Mouse (Mus musculus): ENCODE results near the gene Mark1. TPM values are rescaled to one million over a fixed set of nuclear protein-coding genes. Genes with fewer than 3 reads are reported as not detected.

The Mark1 gene
- total RNA-seq (2015; ENCODE audit: low replicate concordance) (not detected in 2 replicates), total RNA-seq (2017; ENCODE audit: low replicate concordance) (not detected in 2 replicates)

DNA sequence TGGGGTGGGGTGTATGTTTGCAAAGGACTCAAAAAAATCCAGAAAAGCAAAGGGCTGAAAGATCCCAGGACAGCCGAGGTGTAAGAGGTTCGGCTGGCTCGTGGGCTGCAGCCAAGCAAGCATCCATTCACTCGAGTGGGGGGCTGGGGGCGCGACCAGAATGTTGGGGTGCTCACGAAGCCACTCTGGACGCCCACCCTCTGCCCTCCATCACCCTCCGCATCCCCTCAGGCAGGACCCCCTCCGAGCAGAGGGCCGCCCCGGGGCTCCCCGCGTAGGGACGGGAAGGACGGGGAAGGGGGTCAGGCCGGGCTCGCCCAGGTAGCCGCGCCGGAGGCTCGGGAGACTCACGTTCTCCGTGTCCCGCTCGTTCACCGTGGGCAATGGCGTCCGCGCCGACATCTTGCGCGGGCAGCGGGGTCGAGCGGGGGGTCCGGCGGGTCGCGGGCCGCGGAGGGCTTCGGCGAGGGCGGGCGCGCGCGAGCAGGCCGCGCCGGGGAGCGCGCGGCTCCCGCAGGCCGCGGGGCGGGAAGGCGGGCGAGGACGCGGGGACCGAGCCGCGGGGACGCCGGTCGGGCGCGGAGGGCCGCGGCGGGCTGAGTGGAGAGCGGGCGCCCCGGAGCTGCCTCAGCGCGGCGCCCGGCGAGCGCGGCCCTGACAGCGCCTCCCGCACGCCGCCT is at the start of gene Mark1:
Mark1 (minus strand) TSS at position 500 of the 680 bp plus-strand sequence.
- no peak for ATAC-seq (replicated peaks; ENCODE audit: low FRiP score, poor library complexity, severe bottlenecking)

DNA sequence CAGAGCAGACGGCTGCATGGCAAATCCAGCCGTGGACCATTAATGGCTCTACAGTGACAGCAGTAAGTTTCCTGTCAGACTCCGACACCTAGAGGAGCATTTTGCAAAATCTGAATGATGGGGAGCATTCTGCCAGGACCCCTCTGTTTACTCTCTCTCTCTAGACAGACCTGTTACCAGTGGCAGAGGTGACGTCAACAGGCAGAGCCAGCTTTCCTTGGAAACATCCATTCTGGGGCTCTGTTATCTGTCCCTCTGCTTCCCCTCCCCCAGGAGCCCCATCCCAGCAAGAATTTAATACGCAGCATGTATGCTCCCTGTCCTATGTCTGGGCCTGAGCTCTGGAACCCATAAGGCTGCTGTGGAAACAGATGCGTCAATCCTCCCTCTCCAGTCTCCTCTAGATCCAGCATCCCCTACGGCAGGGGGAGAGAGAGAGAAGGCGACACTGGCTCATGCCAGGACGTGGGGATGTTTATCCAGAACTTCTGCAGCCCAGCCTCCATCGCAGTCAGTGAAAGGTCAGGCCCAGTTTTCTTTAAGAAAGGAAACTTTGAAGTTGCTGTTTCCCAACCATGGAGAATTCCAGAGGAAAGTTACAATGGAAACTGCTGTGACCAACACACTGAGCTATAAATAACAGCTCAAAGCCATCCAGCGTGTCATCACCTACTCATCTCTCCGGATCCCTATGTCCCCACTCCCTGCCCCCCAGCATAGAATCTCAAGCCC is 48.3 kb upstream of the Mark1 start:
- no peak for ATAC-seq (replicated peaks; ENCODE audit: low FRiP score, poor library complexity, severe bottlenecking)

DNA sequence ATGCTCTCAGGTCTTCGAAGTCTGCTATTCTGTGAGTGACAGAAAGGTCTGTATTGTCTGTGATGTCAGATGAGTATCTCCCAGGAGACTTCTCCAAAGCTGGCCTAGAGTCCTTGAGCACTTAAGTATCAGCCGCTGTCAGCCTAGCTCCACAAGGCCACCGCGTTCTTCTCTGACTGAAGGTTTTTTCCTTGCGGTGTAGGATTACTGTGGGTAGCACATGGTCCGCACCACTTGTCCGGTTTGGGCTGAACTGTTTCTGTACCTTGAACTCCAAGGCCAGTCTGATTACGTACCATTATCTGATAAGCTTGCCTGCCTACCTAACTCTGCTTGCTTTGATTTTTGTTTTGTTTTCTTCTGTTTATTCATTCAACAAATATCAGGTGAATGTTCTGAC is 47.1 kb upstream of the Mark1 start:
- no peak for ATAC-seq (replicated peaks; ENCODE audit: low FRiP score, poor library complexity, severe bottlenecking)

DNA sequence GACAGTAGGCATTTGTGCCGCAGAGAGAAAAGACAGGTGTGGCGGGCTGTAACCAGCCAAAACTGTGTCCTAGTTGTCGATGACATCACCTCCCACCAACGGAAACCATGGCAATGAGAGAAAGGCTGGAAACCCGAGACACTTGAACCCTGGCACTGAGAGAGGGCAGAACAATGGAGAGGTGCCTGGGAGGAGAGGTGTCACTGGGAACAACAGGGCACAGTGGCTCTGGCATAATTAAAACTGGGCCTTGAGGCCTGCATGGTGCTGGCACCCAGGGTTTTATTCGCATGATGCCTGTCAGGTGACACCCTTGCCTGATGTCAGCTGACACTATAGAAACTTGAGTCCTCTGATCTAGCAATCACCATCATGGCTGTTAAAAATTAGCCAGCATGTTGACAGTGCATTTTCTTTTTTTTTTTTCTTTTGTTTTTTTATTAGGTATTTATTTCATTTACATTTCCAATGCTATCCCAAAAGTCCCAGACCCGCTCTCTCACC is 38.9 kb upstream of the Mark1 start:
- no peak for ATAC-seq (replicated peaks; ENCODE audit: low FRiP score, poor library complexity, severe bottlenecking)

DNA sequence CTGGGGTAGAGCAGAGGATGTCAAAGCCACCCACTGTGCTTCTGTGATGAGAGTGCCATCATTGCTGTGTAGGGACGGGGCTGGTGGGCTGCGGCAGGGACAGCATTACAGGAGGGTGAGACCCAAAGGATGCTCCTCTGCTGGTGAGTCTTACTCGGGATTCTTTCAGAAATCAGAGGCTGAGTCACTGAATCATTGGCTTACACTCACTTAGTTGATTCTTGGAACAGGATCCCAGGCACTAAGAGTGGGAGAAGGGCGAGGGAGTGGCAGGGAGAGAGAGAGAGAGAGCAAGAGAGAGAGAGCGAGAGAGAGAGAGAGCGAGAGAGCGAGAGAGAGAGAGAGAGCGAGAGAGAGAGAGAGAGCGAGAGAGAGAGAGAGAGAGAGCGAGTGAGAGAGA is 31.2 kb upstream of the Mark1 start:
- no peak for ATAC-seq (replicated peaks; ENCODE audit: low FRiP score, poor library complexity, severe bottlenecking)

DNA sequence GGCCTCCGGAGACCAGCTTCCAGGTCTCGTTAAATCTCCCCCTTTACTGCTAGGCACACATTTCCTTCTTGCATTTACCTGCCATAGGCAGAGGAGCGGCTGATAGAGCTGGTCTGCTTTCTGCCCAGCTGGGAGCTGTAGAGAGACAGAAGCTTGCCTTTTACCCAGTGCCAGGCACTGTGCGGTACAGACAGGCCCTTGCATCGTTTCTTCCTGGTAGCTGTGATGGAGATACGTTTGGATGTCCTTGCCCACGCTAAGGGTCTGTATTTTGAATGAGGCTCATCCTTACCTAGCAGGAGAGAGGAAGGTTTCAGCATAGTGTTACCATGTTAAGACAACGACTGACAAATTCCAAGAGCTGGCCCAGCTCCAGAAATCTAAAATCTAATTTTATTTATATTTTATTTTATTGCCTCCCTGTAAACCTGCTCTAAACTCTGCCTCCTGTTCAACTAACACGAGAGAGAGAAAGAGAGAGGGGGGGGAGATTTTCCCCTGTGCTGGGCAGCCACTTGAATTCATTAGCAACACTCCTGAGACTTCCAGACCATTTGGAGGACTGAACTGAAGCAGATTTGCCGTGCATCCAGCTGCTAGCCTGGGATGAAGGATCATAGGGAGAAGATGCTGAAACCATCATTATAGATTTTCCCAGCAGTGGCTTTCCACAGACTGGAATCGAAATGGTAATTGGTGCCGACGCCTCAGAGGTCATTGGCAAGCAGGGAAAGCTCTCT is 21.2 kb upstream of the Mark1 start:
- no peak for ATAC-seq (replicated peaks; ENCODE audit: low FRiP score, poor library complexity, severe bottlenecking)

DNA sequence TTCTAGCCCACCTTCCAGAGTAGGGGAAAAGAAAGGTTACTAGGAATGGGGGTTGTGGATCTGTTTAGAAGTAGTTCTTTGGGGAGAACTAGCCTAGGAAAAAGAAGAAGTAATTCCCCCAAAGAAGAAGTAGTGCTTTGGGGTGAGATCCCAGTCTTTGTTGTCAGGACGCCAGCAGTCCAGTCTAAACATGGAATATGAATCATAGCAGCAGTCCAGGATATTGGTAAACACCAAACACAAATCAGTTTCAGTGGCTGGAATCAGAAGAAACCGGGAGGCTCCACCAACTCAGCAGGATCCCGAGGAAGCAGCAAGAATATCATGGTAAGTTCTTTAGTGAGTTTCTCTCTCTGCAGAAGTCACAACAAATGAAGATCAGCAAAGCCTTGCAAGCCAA is 13.2 kb upstream of the Mark1 start:
- no peak for ATAC-seq (replicated peaks; ENCODE audit: low FRiP score, poor library complexity, severe bottlenecking)

DNA sequence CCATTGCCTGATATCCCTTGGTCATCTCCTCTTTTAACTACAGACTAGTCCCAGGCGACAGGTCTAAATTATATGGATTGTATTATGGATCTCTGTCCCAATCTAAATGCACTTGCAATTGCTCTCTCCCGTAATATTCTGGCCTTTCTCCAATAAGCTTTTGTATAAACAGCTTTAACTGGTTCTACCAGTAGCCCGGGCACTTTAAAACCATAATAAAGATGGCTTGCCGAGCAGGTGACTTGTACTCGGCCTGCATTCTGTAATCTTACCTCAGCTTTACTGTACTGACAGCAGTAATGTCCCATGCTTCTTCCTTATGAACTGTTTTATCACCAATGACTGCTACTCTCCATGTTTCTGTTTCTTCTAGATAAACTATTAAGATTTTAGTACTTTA is 7.7 kb upstream of the Mark1 start:
- ATAC-seq (replicated peaks; ENCODE audit: low FRiP score, poor library complexity, severe bottlenecking): no peak

DNA sequence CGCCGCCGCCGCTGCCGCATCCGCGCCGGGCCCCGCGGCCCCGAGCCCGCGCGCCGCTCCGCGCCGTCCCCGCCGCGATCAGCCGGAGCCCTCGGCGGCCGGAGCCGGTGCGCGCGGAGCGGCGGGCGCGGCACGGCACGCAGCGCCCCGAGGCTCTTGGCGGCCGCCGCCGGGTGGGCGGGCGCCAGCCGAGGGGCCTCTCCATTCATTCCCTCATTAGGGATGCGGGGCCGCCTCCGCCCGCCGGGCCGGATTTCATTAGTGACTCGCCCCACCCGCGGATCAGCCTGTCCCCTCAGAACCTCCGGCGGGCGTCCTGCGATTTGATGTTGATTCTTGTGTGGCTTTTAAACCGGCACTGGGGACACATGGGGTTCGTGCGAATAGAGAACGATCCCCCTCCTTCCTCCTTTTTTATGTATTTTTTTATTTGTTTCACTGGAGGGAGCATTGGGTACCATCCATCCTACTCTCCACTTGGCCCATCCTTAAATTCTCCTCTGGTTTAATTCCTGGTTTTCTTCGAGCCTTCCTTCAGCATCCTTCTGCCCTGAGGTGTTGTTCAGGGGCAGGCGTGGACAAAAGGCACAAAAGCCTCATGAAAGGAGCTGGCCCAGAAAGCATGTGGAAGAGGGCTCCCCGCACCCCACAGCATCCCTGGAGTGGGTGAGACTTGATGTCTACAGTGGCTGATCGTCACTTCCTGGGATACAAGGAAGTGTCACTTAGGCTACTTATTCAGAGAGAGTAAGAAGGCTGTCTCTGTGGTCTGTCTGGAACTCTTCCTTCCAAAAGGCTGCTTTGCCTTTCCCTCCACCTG is 620 bp upstream of the Mark1 start:
- no peak for ATAC-seq (replicated peaks; ENCODE audit: low FRiP score, poor library complexity, severe bottlenecking)

DNA sequence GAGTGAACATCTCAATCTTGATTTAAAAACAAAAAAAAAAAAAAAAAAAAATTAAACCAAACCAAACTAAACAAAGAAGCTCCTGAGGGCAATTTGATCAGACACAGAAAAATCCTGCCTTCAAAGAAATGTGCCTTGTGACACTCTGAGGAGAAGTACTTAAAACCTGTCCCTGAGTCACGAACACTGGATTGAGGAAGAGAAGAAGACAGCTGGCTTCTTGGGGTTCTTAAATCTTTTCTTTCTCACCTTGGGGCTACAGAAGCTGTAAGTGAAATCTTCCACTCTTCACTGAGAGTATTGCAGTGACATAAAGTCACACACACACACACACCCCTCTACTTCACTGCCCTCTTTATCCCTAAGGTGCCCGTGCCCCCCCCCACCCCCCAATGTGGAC is 739 bp downstream of the Mark1 start:
- no peak for ATAC-seq (replicated peaks; ENCODE audit: low FRiP score, poor library complexity, severe bottlenecking)

DNA sequence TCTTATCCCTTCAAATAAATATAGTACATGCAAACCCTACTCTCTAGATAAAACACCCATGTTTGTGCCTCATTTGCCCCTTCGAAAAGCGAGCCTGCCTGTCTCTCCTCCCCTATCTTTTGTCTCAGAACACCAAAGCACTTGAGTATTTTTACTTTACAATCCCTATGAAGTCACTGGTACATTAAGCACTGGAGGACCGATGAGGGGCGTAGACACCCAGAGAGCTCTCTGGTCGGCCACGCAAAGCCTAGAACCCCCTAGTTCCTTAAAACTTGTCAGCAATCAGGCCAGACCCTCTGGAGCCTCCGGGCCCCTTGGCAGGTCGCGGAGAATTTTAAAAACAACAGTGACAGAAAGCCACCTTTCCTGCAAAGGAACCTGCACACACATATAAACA is 1.2 kb downstream of the Mark1 start:
- no peak for ATAC-seq (replicated peaks; ENCODE audit: low FRiP score, poor library complexity, severe bottlenecking)

DNA sequence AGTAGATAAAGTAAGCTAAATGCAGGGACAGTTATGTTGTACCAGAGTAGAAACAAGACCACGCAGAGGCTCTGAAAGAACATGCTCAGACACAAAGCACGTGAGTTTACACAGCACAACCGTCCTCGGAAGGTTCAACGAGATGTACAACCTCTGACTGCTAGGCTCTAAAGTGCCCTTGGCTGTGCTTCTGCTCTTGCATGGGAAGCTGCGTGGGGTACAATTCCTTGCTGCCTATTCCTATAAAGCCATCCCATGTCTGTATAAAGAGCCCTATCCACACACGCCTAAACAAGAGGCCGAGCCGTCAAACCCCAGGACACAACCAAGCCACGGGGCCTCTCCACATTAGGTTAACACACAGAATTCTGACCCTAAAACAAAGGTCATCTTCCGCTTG is 1.9 kb downstream of the Mark1 start:
- ATAC-seq (replicated peaks; ENCODE audit: low FRiP score, poor library complexity, severe bottlenecking): no peak

DNA sequence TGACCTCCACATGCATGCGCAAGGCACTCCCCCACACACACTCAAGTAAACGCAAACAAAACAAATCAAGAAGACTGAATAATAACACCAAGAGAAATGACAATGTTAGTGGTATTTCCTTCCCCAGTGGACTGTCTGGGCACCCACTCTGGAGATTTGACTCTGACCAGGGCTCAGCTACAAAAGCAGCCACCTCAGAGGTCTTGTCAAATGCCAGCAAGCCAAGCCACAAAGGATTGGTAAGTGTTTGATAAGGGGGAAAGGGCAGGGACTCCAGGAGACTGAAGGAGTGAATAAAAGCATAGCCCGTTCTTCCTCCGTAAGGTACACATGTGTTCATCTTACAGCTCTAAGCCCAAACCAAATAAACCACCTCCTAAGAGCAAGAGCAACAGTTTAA is 4.0 kb downstream of the Mark1 start:
- ATAC-seq (replicated peaks; ENCODE audit: low FRiP score, poor library complexity, severe bottlenecking): no peak

DNA sequence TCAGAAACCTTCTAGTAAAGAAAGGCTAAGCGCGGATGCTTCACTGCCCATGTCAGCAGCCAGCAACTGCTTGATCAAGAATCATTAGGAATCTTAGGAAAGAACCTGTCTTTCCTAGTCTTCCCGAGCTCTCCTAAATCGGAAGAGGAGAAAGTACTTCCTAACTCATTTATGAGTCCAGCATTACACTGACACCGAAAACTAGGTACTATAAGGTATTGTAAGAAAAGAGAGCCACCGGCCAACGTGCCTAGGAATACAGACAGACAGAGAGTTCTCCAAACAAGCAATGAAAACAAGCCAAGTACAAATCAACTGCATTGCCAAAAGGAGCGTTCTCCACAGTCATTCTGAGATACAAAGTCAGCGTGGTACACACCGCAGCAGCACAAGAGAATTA is 8.2 kb downstream of the Mark1 start:
- ATAC-seq (replicated peaks; ENCODE audit: low FRiP score, poor library complexity, severe bottlenecking): no peak

DNA sequence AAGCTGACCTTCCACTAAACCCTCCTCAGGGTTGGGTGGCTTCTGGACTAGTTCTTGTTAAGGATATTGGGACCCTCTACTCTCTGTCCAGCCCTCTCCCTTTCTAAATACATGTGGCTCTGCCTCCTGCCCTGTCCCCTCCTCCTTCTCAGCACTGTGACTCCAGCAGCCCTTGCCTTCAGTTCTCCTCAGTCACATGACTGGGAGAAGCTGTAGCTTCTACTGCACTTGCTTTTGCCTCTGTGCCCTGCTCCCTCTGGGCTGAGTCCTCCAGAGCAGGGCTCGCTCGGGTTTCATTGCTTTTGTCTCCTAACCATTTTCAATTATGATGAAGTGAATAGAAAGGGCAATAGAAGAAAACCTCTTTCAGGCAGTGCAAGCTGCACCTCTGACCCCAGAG is 12.6 kb downstream of the Mark1 start:
- ATAC-seq (replicated peaks; ENCODE audit: low FRiP score, poor library complexity, severe bottlenecking): no peak

DNA sequence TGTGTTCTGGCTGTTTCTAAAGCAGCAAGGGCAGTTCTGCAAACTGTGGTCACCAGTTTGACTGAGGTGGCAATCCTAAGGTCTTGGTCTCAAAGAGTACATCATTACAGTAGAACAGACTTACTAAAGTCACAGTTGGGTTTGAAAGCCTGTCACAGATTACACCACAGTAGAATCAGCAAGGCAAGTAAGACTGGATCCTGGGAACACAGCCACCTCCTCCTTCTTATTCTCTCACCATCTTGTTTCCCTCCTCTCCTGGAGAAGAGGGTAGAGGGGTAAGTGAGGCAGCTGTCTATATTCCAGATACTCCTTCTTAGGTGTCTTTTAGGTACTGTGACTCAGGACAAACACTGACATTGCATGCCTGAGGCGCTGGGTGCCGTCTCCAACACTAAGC is 14.6 kb downstream of the Mark1 start:
- ATAC-seq (replicated peaks; ENCODE audit: low FRiP score, poor library complexity, severe bottlenecking): no peak

DNA sequence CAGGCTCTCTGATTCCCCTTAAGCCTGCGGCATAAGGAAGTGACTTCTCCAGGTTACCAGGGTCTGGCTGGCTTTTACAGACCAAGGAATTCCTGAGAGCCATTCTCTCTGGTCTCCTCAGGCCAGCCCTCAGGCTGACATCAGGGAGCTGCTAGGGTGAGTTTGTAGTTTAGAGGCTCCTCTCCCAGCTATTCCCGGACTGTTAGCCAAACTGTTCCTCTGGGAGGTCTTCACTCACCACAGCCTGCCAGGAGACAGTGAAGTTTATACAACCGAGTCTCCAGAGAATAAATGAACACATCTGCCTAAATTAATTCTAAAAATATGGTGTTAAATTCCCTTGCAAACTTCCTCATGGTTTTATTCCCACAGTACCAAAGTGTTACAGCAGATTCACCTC is 15.6 kb downstream of the Mark1 start:
- no peak for ATAC-seq (replicated peaks; ENCODE audit: low FRiP score, poor library complexity, severe bottlenecking)

DNA sequence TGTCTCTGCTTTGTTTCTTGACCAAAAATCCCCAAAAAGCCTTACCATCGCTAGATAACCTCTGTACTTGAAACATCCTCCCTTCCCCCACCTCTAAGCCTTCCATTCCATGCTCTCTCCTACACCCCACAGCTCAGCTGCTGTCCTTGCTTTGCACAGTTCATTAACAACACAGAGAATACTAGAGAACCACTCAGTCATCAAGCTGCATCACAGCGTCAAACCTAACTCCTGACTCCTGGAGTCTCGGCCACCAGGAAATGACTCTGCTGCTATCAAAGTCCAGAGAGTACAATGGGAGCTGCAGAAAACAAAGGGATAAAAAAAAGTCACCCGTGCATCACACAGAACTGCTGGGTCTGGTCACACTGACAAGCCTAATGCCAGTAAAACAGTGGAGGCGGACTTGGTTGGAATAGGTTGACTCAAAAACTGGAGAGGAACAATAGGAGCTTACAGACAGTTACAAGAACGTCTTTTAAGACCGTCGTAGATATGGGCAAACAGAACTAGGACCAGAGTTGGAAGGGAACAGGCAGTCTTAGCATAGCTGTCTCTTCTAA is 27.1 kb downstream of the Mark1 start:
- no peak for ATAC-seq (replicated peaks; ENCODE audit: low FRiP score, poor library complexity, severe bottlenecking)

DNA sequence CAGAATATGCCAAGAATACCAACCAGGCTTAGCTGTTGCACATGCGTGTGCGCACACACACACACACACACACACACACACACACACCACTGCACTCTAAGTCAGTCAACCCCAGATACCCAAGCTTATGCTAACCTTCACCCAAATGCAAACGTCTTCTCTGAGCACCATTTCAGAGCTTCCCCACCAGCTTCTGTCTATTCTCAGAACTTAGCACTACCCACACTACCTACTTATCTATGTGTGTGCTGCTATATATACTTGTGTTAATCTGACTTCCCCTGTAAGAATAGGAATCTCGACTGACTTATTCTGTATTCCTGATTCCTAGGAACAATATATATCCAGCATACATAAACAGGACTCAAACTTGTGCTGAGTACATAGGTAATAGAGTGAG is 30.0 kb downstream of the Mark1 start:
- no peak for ATAC-seq (replicated peaks; ENCODE audit: low FRiP score, poor library complexity, severe bottlenecking)
